Mouse (Mus musculus) erythroblast, embryonic 14.5 days (primary cell): ENCODE results near the gene Ush2a. TPM values are rescaled to one million over a fixed set of nuclear protein-coding genes. Genes with fewer than 3 reads are reported as not detected.

Experiments
- H3K27me3 ChIP-seq: 2 replicates; pipeline ENCODE4 v1.6.1; 2012; ENCODE audit warnings: inconsistent platforms; ENCODE audit not compliant: control insufficient read depth
- H3K36me3 ChIP-seq: 2 replicates; pipeline ENCODE4 v1.6.1; 2012; ENCODE audit warnings: mild to moderate bottlenecking, inconsistent platforms; ENCODE audit not compliant: control insufficient read depth
- H3K4me1 ChIP-seq: 2 replicates; pipeline ENCODE4 v1.6.1; 2012; ENCODE audit warnings: inconsistent platforms; ENCODE audit not compliant: control insufficient read depth
- H3K4me3 ChIP-seq: replicated peaks from 2 replicates; pipeline ENCODE3; 2012; ENCODE audit warnings: moderate library complexity, mild to moderate bottlenecking, inconsistent platforms
- H3K9me3 ChIP-seq: 2 replicates; pipeline ENCODE4 v1.6.1; 2012; ENCODE audit warnings: low read length, inconsistent platforms, mixed read lengths; ENCODE audit not compliant: control insufficient read depth
- GATA1 ChIP-seq: IDR thresholded peaks from 2 replicates; pipeline ENCODE4 v1.6.1; 2012; ENCODE audit warnings: low read length, inconsistent platforms, mixed read lengths
- TAL1 ChIP-seq: IDR thresholded peaks from 3 replicates; pipeline ENCODE4 v1.6.1; 2012; ENCODE audit warnings: low read length, inconsistent platforms, mixed read lengths
- polyA plus RNA-seq: library from polyadenylated mRNA; stranded (reverse); fragments of >175 nt; gene quantifications from 2 replicates; pipeline ENCODE4 v1.2.3, GENCODE M21; 2012

Gene Ush2a
- polyA plus RNA-seq, 1 experiment = not detected

- H3K9me3 ChIP-seq = no peaks in the 10 kb centered on the region
- no peaks in the 10 kb centered on the region for H3K36me3 ChIP-seq
- TF ChIP-seq GATA1 = no peak
- TF ChIP-seq TAL1 = no peak
- no peak overlapping the region for H3K4me3 ChIP-seq
- no peaks in the 10 kb centered on the region for H3K27me3 ChIP-seq
- no peaks in the 10 kb centered on the region for H3K4me1 ChIP-seq
Observed at GRCm38 (mm10) chr1:188420543-188420942, 158.7 kb downstream of the Ush2a start.

- TF ChIP-seq TAL1 = no peak
- TF ChIP-seq GATA1 = no peak
- no peaks in the 10 kb centered on the region for H3K36me3 ChIP-seq
- H3K27me3 ChIP-seq = no peaks in the 10 kb centered on the region
Observed at GRCm38 (mm10) chr1:188428172-188428571, 166.3 kb downstream of the Ush2a start.

GRCm38 (mm10) chr1:188430689-188431088 lies 168.9 kb downstream of the Ush2a start:
- no peak for TF ChIP-seq GATA1
- TF ChIP-seq TAL1 = no peak
- Histone ChIP-seq H3K9me3 (no peaks in the 10 kb centered on the region), H3K4me1 (no peaks in the 10 kb centered on the region), H3K4me3 (no peak overlapping the region), H3K36me3 (no peaks in the 10 kb centered on the region), H3K27me3 (no peaks in the 10 kb centered on the region)

More at GRCm38 (mm10) chr1:188428172-188428571, 166.3 kb downstream of the Ush2a start:
- no peak overlapping the region for H3K4me3 ChIP-seq
- H3K4me1 ChIP-seq = no peaks in the 10 kb centered on the region
- H3K9me3 ChIP-seq = no peaks in the 10 kb centered on the region

GRCm38 (mm10) chr1:188447964-188448363 lies 186.1 kb downstream of the Ush2a start:
- no peak for TF ChIP-seq GATA1
- H3K36me3 ChIP-seq = no peaks in the 10 kb centered on the region
- no peaks in the 10 kb centered on the region for H3K9me3 ChIP-seq
- H3K4me3 ChIP-seq = no peak overlapping the region
- H3K4me1 ChIP-seq = no peaks in the 10 kb centered on the region
- no peaks in the 10 kb centered on the region for H3K27me3 ChIP-seq

- no peak for TF ChIP-seq GATA1
- TF ChIP-seq TAL1 = no peak
- Histone ChIP-seq H3K27me3 (no peaks in the 10 kb centered on the region), H3K4me3 (no peak overlapping the region), H3K36me3 (no peaks in the 10 kb centered on the region), H3K9me3 (no peaks in the 10 kb centered on the region), H3K4me1 (no peaks in the 10 kb centered on the region)
Observed at GRCm38 (mm10) chr1:188456466-188457175, 194.8 kb downstream of the Ush2a start.

- Histone ChIP-seq H3K36me3 (no peaks in the 10 kb centered on the region), H3K9me3 (no peaks in the 10 kb centered on the region), H3K27me3 (no peaks in the 10 kb centered on the region), H3K4me1 (no peaks in the 10 kb centered on the region), H3K4me3 (no peak overlapping the region)
- TF ChIP-seq GATA1 (no peak), TAL1 (no peak)
Observed at GRCm38 (mm10) chr1:188457221-188458008, 195.6 kb downstream of the Ush2a start.

- H3K36me3 ChIP-seq = no peaks in the 10 kb centered on the region
- H3K4me3 ChIP-seq = no peak overlapping the region
- H3K27me3 ChIP-seq = no peaks in the 10 kb centered on the region
- no peaks in the 10 kb centered on the region for H3K9me3 ChIP-seq
- H3K4me1 ChIP-seq = no peaks in the 10 kb centered on the region
- TF ChIP-seq GATA1 (no peak), TAL1 (no peak)
Observed at GRCm38 (mm10) chr1:188461203-188461602, 199.4 kb downstream of the Ush2a start.

GRCm38 (mm10) chr1:188464653-188465052 lies 202.8 kb downstream of the Ush2a start:
- H3K9me3 ChIP-seq = no peaks in the 10 kb centered on the region
- H3K4me1 ChIP-seq = no peaks in the 10 kb centered on the region
- H3K27me3 ChIP-seq = no peaks in the 10 kb centered on the region
- TF ChIP-seq GATA1 (no peak), TAL1 (no peak)
- H3K4me3 ChIP-seq = no peak overlapping the region
- H3K36me3 ChIP-seq = no peaks in the 10 kb centered on the region

- no peak overlapping the region for H3K4me3 ChIP-seq
- H3K4me1 ChIP-seq = no peaks in the 10 kb centered on the region
- H3K36me3 ChIP-seq = no peaks in the 10 kb centered on the region
- H3K27me3 ChIP-seq = no peaks in the 10 kb centered on the region
- TF ChIP-seq TAL1 (no peak), GATA1 (no peak)
- H3K9me3 ChIP-seq = no peaks in the 10 kb centered on the region
Observed at GRCm38 (mm10) chr1:188468371-188468783, 206.6 kb downstream of the Ush2a start.
